Mouse (Mus musculus) duodenum, adult 2 months (tissue): ENCODE results near the gene Glb1l2. TPM values are rescaled to one million over a fixed set of nuclear protein-coding genes. Genes with fewer than 3 reads are reported as not detected.

Experiments used
- polyA plus RNA-seq: library from polyadenylated mRNA; depleted of rRNA; stranded (reverse); fragments of >200 nt; gene quantifications from 2 replicates; pipeline ENCODE4 v1.2.3, GENCODE M21; 2012; ENCODE audit warnings: low replicate concordance; rRNA removed

The Glb1l2 gene
- polyA plus RNA-seq, result 0.08 and 0.41 TPM in 2 replicates

GRCm38 (mm10) chr9:26805935-26806666 is at the start of gene Glb1l2:
TSS of gene Glb1l2 (minus strand) at chr9:26806468.

GRCm38 (mm10) chr9:26733206-26733891 is 72.9 kb downstream of the Glb1l2 start, which contains the start of gene B3gat1:
TSS of gene B3gat1 (plus strand) at chr9:26733728.

Other genes starting within 250 kb of the Glb1l2 start
- gene B3gat1, start 72.7 kb downstream of the Glb1l2 start, polyA plus RNA-seq, result not detected in 2 replicates
- gene Glb1l3, start 54.4 kb upstream of the Glb1l2 start, polyA plus RNA-seq, result not detected in 2 replicates
- not detected in 2 replicates for gene Gm1110, start 116.6 kb upstream of the Glb1l2 start, polyA plus RNA-seq
- gene Acad8, start 193.1 kb upstream of the Glb1l2 start, polyA plus RNA-seq, result 4.3 and 4.9 TPM in 2 replicates
- gene Thyn1, start 193.2 kb upstream of the Glb1l2 start, polyA plus RNA-seq, result 1.1 and 2.1 TPM in 2 replicates
- gene Vps26b, start 223.6 kb upstream of the Glb1l2 start, polyA plus RNA-seq, result 18.0 and 20.0 TPM in 2 replicates
- gene Ncapd3, start 223.7 kb upstream of the Glb1l2 start, polyA plus RNA-seq, result 9.6 and 12.1 TPM in 2 replicates